Mouse (Mus musculus) stomach, postnatal 0 days (tissue): ENCODE results near the gene Dffa.

Source experiments
- CTCF ChIP-seq: IDR thresholded peaks from 2 replicates; pipeline ENCODE4 v1.5.1; 2016; ENCODE audit warnings: antibody characterized with exemption, low read depth, mild to moderate bottlenecking, moderate library complexity
- EP300 ChIP-seq: optimal IDR thresholded peaks from 2 replicates; pipeline ENCODE3; 2016; ENCODE audit warnings: antibody characterized with exemption

GRCm38 (mm10) chr4:149166215-149166946 is 62.4 kb downstream of the Dffa start, which contains the start of gene Pgd:
- TF ChIP-seq CTCF (no peak), EP300 (no peak)
